Mouse (Mus musculus) kidney, adult 2 months (tissue): ENCODE data around the gene Sptan1.

Experiments
- CTCF ChIP-seq: fragments of 200-500 bp; conservative IDR thresholded peaks from 2 replicates; pipeline ENCODE4 v1.5.1; 2011; ENCODE audit warnings: low read depth, mild to moderate bottlenecking, control low read depth, low read length, moderate library complexity, mixed read lengths; ENCODE audit not compliant: insufficient read depth, insufficient read length
- POLR2A ChIP-seq: fragments of 200-500 bp; IDR thresholded peaks from one replicate; pipeline ENCODE4 v1.6.1; 2011; ENCODE audit warnings: low read depth, low read length, control low read depth

DNA sequence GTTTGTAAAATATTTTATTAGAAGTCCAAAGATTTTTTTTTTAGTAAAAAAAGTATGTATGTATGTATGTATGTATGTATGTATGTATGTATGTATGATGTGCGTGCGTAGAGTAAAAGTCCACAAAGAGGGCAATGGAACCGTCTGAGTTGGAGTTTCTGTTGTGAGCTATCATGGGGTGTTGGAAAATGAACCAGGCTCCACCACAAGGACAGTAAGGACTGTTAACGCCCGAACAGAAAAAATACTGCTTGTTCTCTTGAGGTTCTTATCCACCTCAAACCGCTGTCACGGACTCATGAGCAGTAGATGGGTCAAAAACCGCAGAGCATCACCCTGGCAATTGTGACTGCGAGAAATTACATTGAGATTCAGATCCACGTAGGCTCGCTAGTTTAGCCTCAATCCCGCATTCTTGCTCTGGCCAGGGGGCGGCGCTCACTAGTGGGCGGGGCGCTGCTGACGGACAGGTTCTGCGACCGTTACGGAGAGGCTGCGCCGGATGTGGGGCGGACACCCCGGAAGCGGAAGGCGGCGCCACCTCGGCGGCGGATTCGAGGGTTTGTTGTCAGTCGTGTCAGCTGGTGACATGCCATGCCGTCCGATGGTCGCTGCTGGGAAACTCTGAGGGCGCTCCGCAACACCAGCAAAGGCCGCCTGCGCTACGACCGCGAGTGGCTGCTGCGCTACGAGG lies 30.3 kb upstream of the Sptan1 start, which contains the start of gene Gle1:
- TF ChIP-seq POLR2A = no peak
- peak; percentile 66 for TF ChIP-seq CTCF
